Mouse (Mus musculus) CH12.LX (cell line): ENCODE results near the gene Itga4. TPM values are rescaled to one million over a fixed set of nuclear protein-coding genes. Genes with fewer than 3 reads are reported as not detected.

ENCODE experiments used
- DNase-seq: peaks from one replicate; pipeline ENCODE4 v3.0.0-alpha.2; 2013; ENCODE audit errors: extremely low read depth
- H3K27ac ChIP-seq: 2 replicates; pipeline ENCODE4 v1.5.1; 2012; ENCODE audit warnings: low read depth, mild to moderate bottlenecking, control low read depth, moderate library complexity; ENCODE audit not compliant: insufficient read depth
- H3K27me3 ChIP-seq: replicated peaks from 2 replicates; pipeline ENCODE3; 2012; ENCODE audit warnings: inconsistent platforms
- H3K36me3 ChIP-seq, 2 experiments: replicated peaks in 1 of 2; 2 replicates each; pipeline versions ENCODE3 to v1.6.1; 2012; ENCODE audit warnings: inconsistent platforms in 1 of 2, low read length in 1 of 2, mild to moderate bottlenecking in 1 of 2, mixed read lengths in 1 of 2, moderate library complexity in 1 of 2; ENCODE audit not compliant: control insufficient read depth in 1 of 2, insufficient read depth in 1 of 2
- H3K4me1 ChIP-seq, 2 experiments: 2 replicates each; pipeline ENCODE4 v1.6.1; 2012; ENCODE audit warnings: inconsistent platforms in 1 of 2, moderate library complexity in 1 of 2; ENCODE audit not compliant: insufficient read depth in 2 of 2, control insufficient read depth in 1 of 2
- H3K4me2 ChIP-seq: 2 replicates; pipeline ENCODE4 v1.6.1; 2012; ENCODE audit warnings: low read depth, mild to moderate bottlenecking, control low read depth; ENCODE audit not compliant: poor library complexity, insufficient read depth, severe bottlenecking
- H3K4me3 ChIP-seq, 3 experiments: fragments of 150-350 bp in 1 of 3; sonication (generic) in 1 of 3; replicated peaks in 1 of 3; 2 replicates each; pipeline versions ENCODE3 to v1.5.1; 2011 to 2012; ENCODE audit warnings: low read depth in 2 of 3, low read length in 2 of 3, mild to moderate bottlenecking in 2 of 3, moderate library complexity in 2 of 3, control low read depth in 1 of 3, improper control_type of control experiment in 1 of 3, inconsistent platforms in 1 of 3, mixed read lengths in 1 of 3; ENCODE audit not compliant: poor library complexity in 1 of 3
- H3K79me2 ChIP-seq: replicated peaks from 2 replicates; pipeline ENCODE4 v1.6.1; 2012; ENCODE audit warnings: mild to moderate bottlenecking, moderate library complexity; ENCODE audit not compliant: control insufficient read depth, poor library complexity, insufficient read depth, severe bottlenecking; ENCODE audit errors: extremely low read depth
- H3K9ac ChIP-seq: 2 replicates; pipeline ENCODE4 v1.6.1; 2012; ENCODE audit warnings: low read depth, mild to moderate bottlenecking, control low read depth, moderate library complexity; ENCODE audit not compliant: insufficient read depth
- H3K9me3 ChIP-seq: replicated peaks from 2 replicates; pipeline ENCODE3; 2012; ENCODE audit warnings: low read length, inconsistent platforms, mixed read lengths
- BHLHE40 ChIP-seq: IDR thresholded peaks from 2 replicates; pipeline ENCODE4 v1.6.1; 2011; ENCODE audit warnings: mild to moderate bottlenecking, low read depth, low read length, improper control_type of control experiment
- CHD1 ChIP-seq: IDR thresholded peaks from 2 replicates; pipeline ENCODE4 v1.6.1; 2012; ENCODE audit warnings: low read depth, low read length, improper control_type of control experiment, inconsistent platforms
- CHD2 ChIP-seq: IDR thresholded peaks from 2 replicates; pipeline ENCODE4 v1.6.1; 2011; ENCODE audit warnings: low read length, improper control_type of control experiment
- CTCF ChIP-seq, 2 experiments: IDR thresholded peaks in 1 of 2; conservative IDR thresholded peaks in 1 of 2; 2 replicates each; pipeline ENCODE4 v1.5.1; 2011 to 2012; ENCODE audit warnings: low read depth in 2 of 2, low read length in 2 of 2, improper control_type of control experiment in 1 of 2, inconsistent platforms in 1 of 2, mild to moderate bottlenecking in 1 of 2, moderate library complexity in 1 of 2
- E2F4 ChIP-seq: IDR thresholded peaks from 2 replicates; pipeline ENCODE4 v1.6.1; 2011; ENCODE audit warnings: low read depth, low read length, improper control_type of control experiment; ENCODE audit not compliant: insufficient replicate concordance
- ELF1 ChIP-seq: IDR thresholded peaks from 2 replicates; pipeline ENCODE4 v1.6.1; 2014; ENCODE audit warnings: low read depth, mild to moderate bottlenecking, inconsistent platforms, low read length, improper control_type of control experiment
- EP300 ChIP-seq: IDR thresholded peaks from 2 replicates; pipeline ENCODE4 v1.6.1; 2011; ENCODE audit warnings: low read length, improper control_type of control experiment
- ETS1 ChIP-seq: conservative IDR thresholded peaks from 2 replicates; pipeline ENCODE4 v1.6.1; 2012; ENCODE audit warnings: low read depth, mild to moderate bottlenecking, inconsistent platforms, low read length, improper control_type of control experiment, moderate library complexity
- GABPA ChIP-seq: IDR thresholded peaks from 2 replicates; pipeline ENCODE4 v1.6.1; 2012; ENCODE audit warnings: low read depth, low read length, improper control_type of control experiment, inconsistent platforms; ENCODE audit not compliant: insufficient replicate concordance
- HCFC1 ChIP-seq: IDR thresholded peaks from 2 replicates; pipeline ENCODE4 v1.6.1; 2012; ENCODE audit warnings: low read depth, mild to moderate bottlenecking, inconsistent platforms, low read length, improper control_type of control experiment
- IRF4 ChIP-seq: IDR thresholded peaks from 2 replicates; pipeline ENCODE4 v1.6.1; 2014; ENCODE audit warnings: low read depth, mild to moderate bottlenecking, inconsistent platforms, low read length, improper control_type of control experiment
- JUND ChIP-seq: conservative IDR thresholded peaks from 2 replicates; pipeline ENCODE4 v1.6.1; 2011; ENCODE audit warnings: low read depth, low read length, improper control_type of control experiment
- KAT2A ChIP-seq: IDR thresholded peaks from 2 replicates; pipeline ENCODE4 v1.6.1; 2012; ENCODE audit warnings: low read length, improper control_type of control experiment, inconsistent platforms; ENCODE audit not compliant: insufficient replicate concordance
- MEF2A ChIP-seq: IDR thresholded peaks from 2 replicates; pipeline ENCODE4 v1.6.1; 2014; ENCODE audit warnings: low read depth, mild to moderate bottlenecking, inconsistent platforms, low read length, improper control_type of control experiment, borderline replicate concordance
- MXI1 ChIP-seq: IDR thresholded peaks from 2 replicates; pipeline ENCODE4 v1.6.1; 2011; ENCODE audit warnings: mild to moderate bottlenecking, low read depth, low read length, improper control_type of control experiment
- MYC ChIP-seq: IDR thresholded peaks from 2 replicates; pipeline ENCODE4 v1.6.1; 2011; ENCODE audit warnings: low read depth, mild to moderate bottlenecking, improper control_type of control experiment, low read length
- NELFE ChIP-seq: IDR thresholded peaks from 2 replicates; pipeline ENCODE4 v1.6.1; 2011; ENCODE audit warnings: low read depth, low read length, improper control_type of control experiment
- NRF1 ChIP-seq: IDR thresholded peaks from 2 replicates; pipeline ENCODE4 v1.6.1; 2014; ENCODE audit warnings: low read depth, mild to moderate bottlenecking, inconsistent platforms, low read length, improper control_type of control experiment, moderate library complexity
- PAX5 ChIP-seq: IDR thresholded peaks from 2 replicates; pipeline ENCODE4 v1.6.1; 2012; ENCODE audit warnings: low read length, inconsistent platforms, mixed read lengths
- POLR2A ChIP-seq: IDR thresholded peaks from 2 replicates; pipeline ENCODE4 v1.6.1; 2011; ENCODE audit warnings: low read depth, mild to moderate bottlenecking, improper control_type of control experiment, low read length
- POLR2AphosphoS2 ChIP-seq: IDR thresholded peaks from 2 replicates; pipeline ENCODE4 v1.6.1; 2011; ENCODE audit warnings: low read depth, low read length, improper control_type of control experiment
- RAD21 ChIP-seq: IDR thresholded peaks from 2 replicates; pipeline ENCODE4 v1.6.1; 2011; ENCODE audit warnings: low read depth, mild to moderate bottlenecking, low read length, improper control_type of control experiment, moderate library complexity
- RCOR1 ChIP-seq: conservative IDR thresholded peaks from 2 replicates; pipeline ENCODE4 v1.6.1; 2012; ENCODE audit warnings: low read depth, mild to moderate bottlenecking, inconsistent platforms, low read length, improper control_type of control experiment
- SMC3 ChIP-seq: IDR thresholded peaks from 2 replicates; pipeline ENCODE4 v1.6.1; 2011; ENCODE audit warnings: low read depth, low read length, improper control_type of control experiment
- TBP ChIP-seq: conservative IDR thresholded peaks from 2 replicates; pipeline ENCODE4 v1.6.1; 2011; ENCODE audit warnings: low read depth, low read length, improper control_type of control experiment
- TCF12 ChIP-seq: IDR thresholded peaks from 2 replicates; pipeline ENCODE4 v1.6.1; 2014; ENCODE audit warnings: low read depth, mild to moderate bottlenecking, inconsistent platforms, low read length, improper control_type of control experiment
- USF1 ChIP-seq: IDR thresholded peaks from 2 replicates; pipeline ENCODE4 v1.6.1; 2014; ENCODE audit warnings: low read depth, mild to moderate bottlenecking, inconsistent platforms, low read length, improper control_type of control experiment
- USF2 ChIP-seq: conservative IDR thresholded peaks from 2 replicates; pipeline ENCODE4 v1.6.1; 2011; ENCODE audit warnings: low read depth, low read length, improper control_type of control experiment
- ZNF384 ChIP-seq: IDR thresholded peaks from 2 replicates; pipeline ENCODE4 v1.6.1; 2012; ENCODE audit warnings: low read depth, low read length, improper control_type of control experiment, inconsistent platforms
- dilution Hi-C: fragments of 300-500 bp; cut with MboI; formaldehyde crosslinking; loops from 2 replicates; pipeline ENCODE4 v1.14.3; 2020; ENCODE audit warnings: low sequenced_read_pairs; ENCODE audit not compliant: extremely low pct_unique_long_range_greater_than_20kb, extremely low pct_ligation_motif_present
- in situ Hi-C: fragments of 300-500 bp; cut with MboI; formaldehyde crosslinking; loops from 3 replicates; pipeline ENCODE4 v1.14.3; 2019; ENCODE audit warnings: low sequenced_read_pairs, low pct_ligation_motif_present, low pct_unique_long_range_greater_than_20kb, mixed read lengths
- polyA plus RNA-seq: library from polyadenylated mRNA; unstranded; fragments of >175 nt; gene quantifications from 2 replicates; pipeline ENCODE4 v1.2.1, GENCODE M21; 2012; ENCODE audit warnings: low read depth; ENCODE audit not compliant: insufficient read length
- total RNA-seq, 2 experiments: library from RNA; depleted of rRNA; stranded (reverse); fragments of 300-350 nt in 1 of 2; fragments of >200 nt in 1 of 2; gene quantifications; 2 replicates each; pipeline ENCODE4 v1.2.3; 2012 to 2014

Itga4 gene
- total and polyA plus RNA-seq, 3 experiments: 51.2 to 79.3 (median 54.3) TPM

DNA sequence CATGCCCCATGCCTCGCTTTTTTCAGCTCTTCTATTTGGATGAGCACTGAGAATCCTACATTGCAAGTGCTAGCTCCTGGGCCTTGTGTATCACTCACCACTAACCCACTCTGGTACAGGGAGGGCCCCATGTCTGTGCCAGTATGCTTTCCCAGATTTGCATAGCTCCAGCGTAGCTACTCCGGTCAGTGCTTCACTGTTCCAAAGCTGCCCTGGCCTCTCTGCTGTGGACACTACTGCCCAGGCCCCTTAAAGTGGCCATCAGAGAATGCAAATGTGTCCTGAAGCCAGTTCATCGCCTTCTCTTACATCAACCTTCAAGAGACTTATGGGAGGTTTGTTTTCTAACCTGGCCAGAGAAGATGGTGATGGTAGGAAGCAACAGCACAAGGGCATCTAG is 114.7 kb downstream of the Itga4 start:
- Histone ChIP-seq H3K27me3 (no peaks in the 10 kb centered on the region), H3K27ac (peak overlapping the region; percentile 99), H3K4me2 (peak overlapping the region; percentile 80), H3K9ac (peak overlapping the region; percentile 100), H3K36me3 (peaks cover 8 to 19% of the 10 kb centered on the region in 2 experiments), H3K4me3 (peak overlapping the region; percentile 62 to 98 (median 85)), H3K9me3 (no peaks in the 10 kb centered on the region), H3K79me2 (peaks cover 13% of the 10 kb centered on the region), H3K4me1 (peaks cover 4 to 40% of the 10 kb centered on the region in 2 experiments; a peak in 3 of 4 replicates)
- in situ Hi-C loops: loop anchor here (5.0 to 25.0 kb wide), 4 partner anchors 127 to 408 kb away; partner anchors contain the start of gene Itprid2
- peak; percentile 67 for DNase-seq
- dilution Hi-C loops: no loop called here
- TF ChIP-seq TBP: peak; percentile 79
- peak; percentile 43 for TF ChIP-seq IRF4
- TF ChIP-seq POLR2A: peak; percentile 52; the same call in 1 of the 2 replicates
- TF ChIP-seq CHD1: 0 out of 2 replicates have a peak, but pooled peaks have one; percentile 15
- no peak for TF ChIP-seq ZNF384
- TF ChIP-seq EP300: 0 out of 2 replicates have a peak, but pooled peaks have one; percentile 9
- 0 out of 2 replicates have a peak, but pooled peaks have one; percentile 14 for TF ChIP-seq KAT2A
- peak; percentile 63; the same call in 1 of the 2 replicates for TF ChIP-seq TCF12
- TF ChIP-seq BHLHE40: 0 out of 2 replicates have a peak, but pooled peaks have one; percentile 21
- TF ChIP-seq MEF2A: 0 out of 2 replicates have a peak, but pooled peaks have one; percentile 45
- TF ChIP-seq PAX5: no peak
- TF ChIP-seq NRF1: no peak
- peak; percentile 52 for TF ChIP-seq MXI1
- TF ChIP-seq NELFE: peak; percentile 48

DNA sequence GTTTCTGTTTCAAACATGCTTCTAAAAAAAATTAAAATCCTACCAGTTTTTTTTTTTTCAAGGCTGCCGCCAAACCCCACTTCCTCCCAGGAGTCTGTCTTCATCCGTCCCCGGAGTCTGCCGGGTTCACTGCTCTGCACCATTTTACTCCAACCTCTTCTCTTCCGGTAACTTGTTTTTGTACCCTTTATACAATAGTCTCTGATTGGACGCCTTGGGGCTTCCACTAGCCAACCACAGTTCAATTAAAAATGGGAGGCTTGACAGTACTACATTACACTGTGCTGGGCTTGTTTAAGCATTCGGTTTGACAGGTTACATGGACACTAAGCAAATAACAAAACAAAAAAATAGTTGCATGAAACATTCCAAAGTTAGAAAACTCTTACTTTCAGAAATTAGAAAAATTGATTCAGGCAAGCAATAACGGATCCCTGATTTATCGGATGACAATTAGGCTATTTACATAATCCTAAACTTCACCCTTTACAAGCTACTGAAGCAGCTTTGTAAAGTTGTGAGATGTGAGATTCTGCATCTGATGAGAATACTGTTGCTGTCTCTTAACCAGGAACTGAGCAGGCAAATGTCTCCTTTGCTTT is 115.6 kb downstream of the Itga4 start:
- peaks cover 13% of the 10 kb centered on the region for H3K79me2 ChIP-seq
- peak overlapping the region; percentile 99 for H3K27ac ChIP-seq
- dilution Hi-C loops: no loop called here
- H3K9ac ChIP-seq: peak overlapping the region; percentile 100
- in situ Hi-C loops: loop anchor here (5.0 to 25.0 kb wide), 4 partner anchors 126 to 409 kb away; partner anchors contain the start of gene Itprid2
- H3K36me3 ChIP-seq: peaks cover 14 to 23% of the 10 kb centered on the region in 2 experiments
- peak; percentile 89 for DNase-seq
- no peaks in the 10 kb centered on the region for H3K9me3 ChIP-seq
- H3K4me2 ChIP-seq: peak overlapping the region; percentile 99
- H3K4me1 ChIP-seq: peaks cover 4 to 38% of the 10 kb centered on the region in 2 experiments; a peak in 3 of 4 replicates
- H3K4me3 ChIP-seq: peak overlapping the region; percentile 62 to 98 (median 85)
- no peaks in the 10 kb centered on the region for H3K27me3 ChIP-seq
- TF ChIP-seq HCFC1 (peak; percentile 66), TCF12 (peak; percentile 80), USF1 (no peak), TBP (peak; percentile 96), IRF4 (peak; percentile 19; the same call in 1 of the 2 replicates), RCOR1 (no peak), BHLHE40 (no peak), USF2 (no peak), POLR2A (peak; percentile 87), ELF1 (peak; percentile 86), EP300 (no peak), CTCF (conservative IDR thresholded peaks at IDR 0.05 in 1 of 2, IDR thresholded peaks at IDR 0.05 in 1 of 2; ENCODE audit: low read depth in 2 of 2, low read length in 2 of 2) (no peak), RAD21 (no peak), PAX5 (no peak), ETS1 (peak; percentile 48), CHD2 (peak; percentile 77), CHD1 (peak; percentile 56; the same call in 1 of the 2 replicates), POLR2AphosphoS2 (no peak), JUND (0 out of 2 replicates have a peak, but pooled peaks have one; percentile 28), GABPA (no peak), NELFE (peak; percentile 86), ZNF384 (peak; percentile 64), E2F4 (no peak), MYC (no peak), SMC3 (no peak)
